Mouse (Mus musculus) CD8-positive naive resting alpha-beta T cell, adult 2 months (primary cell): Measurements from ENCODE around the gene 2310030G06Rik.
A peak's percentile ranks its signal among the peaks of the same experiment; 100 is the strongest.

Source experiments
- DNase-seq, 2 experiments: peaks; one replicate each; pipeline ENCODE4 v3.0.0; 2022; ENCODE audit warnings: low read depth in 2 of 2, low spot score in 2 of 2

2310030G06Rik gene

DNA sequence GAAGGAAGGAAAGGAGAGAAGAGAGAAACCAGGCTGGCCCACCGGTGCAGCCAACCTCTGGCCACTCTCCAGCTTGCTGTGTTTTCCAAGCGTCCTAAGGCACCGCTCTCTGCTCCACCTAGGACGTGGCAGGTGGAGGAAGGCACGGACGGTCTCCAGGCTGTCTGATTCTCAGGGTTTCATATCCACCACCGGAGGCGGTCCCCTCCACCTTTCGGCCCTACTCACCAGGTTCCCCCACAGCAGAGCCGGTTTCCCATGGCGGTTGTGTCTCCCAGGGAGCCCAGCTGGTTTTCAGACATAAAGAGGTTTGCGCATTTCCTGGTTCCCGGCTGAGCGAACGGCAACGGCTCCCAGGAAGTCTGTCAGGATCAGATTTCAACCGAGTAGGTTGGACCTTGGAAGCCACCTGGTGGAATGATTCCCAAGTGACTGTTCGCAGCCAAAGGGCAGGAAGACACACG lies at the start of gene 2310030G06Rik:
TSS of gene 2310030G06Rik (minus strand) at position 323 of the 464 bp plus-strand sequence.
- DNase-seq, result no peak

DNA sequence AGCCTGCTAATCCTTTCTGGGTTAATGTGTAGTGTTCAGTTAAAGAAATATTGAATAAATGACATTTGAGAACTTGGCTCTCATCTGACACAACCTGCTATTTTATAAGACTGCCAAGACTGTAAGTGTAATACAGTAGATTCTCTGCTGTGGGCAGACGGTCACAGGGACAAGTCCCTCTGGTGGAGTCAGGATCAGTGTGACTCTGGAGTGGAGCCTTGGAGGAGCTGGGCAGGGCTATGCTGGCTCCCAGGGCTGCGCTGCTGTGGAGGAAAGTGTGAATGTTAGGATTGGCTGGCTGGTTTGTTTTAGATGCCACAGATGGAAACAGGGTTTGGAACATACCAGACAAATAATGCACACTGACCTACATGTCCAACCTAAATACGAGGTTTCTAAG lies 48.9 kb upstream of the 2310030G06Rik start:
- no peak for DNase-seq

DNA sequence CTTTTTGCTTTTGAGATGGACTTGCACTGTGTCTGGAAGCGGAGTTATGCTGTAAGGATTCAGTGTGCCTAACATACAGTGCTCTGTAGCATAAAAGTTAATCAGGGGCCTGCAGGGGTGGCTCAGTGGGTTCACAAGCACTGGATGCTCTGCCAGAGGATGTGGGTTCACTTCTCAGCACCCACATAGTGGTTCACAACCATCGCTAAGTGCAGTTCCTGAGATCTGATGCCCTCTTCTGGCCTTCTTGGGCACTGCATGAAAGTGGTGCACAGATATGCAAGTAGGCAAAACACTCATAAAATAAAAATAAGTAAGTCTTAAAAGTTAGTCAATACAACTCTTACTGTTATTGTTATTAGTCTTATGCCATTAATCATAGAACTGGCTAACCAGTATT lies 35.8 kb upstream of the 2310030G06Rik start:
- DNase-seq, result peak; percentile 30 to 60

DNA sequence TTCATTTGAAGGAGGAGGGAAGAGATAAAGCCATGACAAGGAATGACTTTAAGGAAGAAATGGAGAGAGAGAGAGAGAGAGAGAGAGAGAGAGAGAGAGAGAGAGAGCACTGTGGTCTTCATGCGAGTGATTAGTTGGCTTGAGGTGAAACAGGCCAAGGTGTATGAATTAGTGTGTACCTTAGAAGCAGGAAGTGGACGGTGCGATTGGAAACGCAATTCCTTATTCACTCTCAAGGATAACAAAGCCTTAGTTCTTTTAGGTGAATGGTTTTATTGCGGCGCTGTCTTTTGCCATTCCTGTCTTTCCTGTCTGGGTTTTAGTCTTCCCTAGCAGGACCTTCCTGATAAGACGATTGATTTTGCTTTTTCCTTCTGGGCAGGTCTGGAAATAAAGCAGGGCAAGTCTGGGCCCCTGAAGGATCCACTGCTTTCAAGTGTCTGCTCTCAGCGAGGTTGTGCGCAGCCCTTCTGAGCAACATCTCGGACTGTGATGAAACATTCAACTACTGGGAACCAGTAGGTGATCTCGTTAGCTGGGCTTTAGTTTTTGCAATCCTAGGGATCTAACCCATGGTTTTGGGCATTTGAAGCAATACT lies 29.9 kb upstream of the 2310030G06Rik start:
- DNase-seq, result no peak

- DNase-seq, result peak; percentile 4 to 6
These were observed 29.4 kb upstream of the 2310030G06Rik start for GRCm38 (mm10) chr9:50775662-50776126.

DNA sequence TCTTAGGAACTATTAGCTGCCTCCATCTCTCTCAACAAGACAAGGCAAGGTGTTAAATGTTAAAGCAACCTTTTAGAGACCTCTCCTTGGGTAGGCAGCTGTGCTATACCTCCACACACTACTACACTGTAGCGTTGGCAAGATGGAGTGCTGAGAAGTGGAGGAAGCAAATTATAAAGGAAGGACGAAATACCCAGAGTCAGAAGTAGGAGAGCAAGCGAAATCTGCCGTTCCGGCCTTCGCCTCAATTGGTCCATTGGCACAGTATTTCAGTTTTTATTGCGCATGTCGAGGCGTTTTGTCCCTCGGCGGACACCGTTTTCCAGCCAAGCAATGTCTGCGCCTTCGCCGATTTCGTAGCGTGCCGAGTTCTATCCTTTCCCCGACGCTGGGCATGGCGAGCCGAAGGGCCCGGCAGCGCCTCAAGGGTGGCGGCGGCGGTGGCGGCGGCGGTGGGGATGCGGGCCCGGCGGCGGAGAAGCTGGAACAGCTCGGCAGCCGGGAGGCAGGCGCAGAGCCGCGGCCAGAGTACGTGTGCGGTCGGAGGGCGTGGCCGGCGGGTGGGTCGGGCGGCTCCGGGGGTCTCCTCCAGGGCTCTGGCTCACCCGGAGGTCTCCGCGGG lies 28.8 kb upstream of the 2310030G06Rik start, which contains the start of the genes Alg9 and 1110032A03Rik:
TSS of gene Alg9 (plus strand) at position 29 of the 622 bp plus-strand sequence.
TSS of gene 1110032A03Rik (minus strand) at position 530 of the 622 bp plus-strand sequence.
- peak; percentile 68 to 80 for DNase-seq

DNA sequence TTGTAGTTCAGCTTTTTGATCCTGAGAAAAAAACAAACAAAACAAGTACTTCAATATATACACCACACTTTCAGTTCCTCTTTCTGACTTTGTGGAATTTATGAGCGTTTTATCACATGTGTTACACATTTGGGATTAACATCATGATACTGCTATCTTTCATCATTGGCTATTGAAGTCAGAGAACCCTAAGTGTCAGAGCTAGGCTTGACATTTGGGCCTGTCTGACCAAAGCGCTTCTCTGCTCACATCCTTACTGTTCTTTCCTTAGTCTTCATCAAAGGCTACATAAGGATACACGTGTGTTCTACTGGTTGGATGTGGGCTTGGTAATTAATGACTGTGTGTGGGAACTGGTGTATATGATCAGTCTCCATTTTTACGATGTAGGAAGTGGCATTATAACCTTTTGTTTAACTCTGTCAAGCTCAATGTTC lies 27.7 kb upstream of the 2310030G06Rik start:
- no peak for DNase-seq

GRCm38 (mm10) chr9:50770011-50770410 lies 23.7 kb upstream of the 2310030G06Rik start:
- DNase-seq, result no peak

GRCm38 (mm10) chr9:50768107-50769002 lies 22.0 kb upstream of the 2310030G06Rik start, which contains the start of gene Fdxacb1:
Gene Fdxacb1 (plus strand): TSS chr9:50768236.
- peak; percentile 94 to 98 for DNase-seq

GRCm38 (mm10) chr9:50767531-50768106 lies 21.3 kb upstream of the 2310030G06Rik start:
- DNase-seq, result no peak

- DNase-seq, result no peak
These were observed 17.0 kb upstream of the 2310030G06Rik start for GRCm38 (mm10) chr9:50763331-50763730.

GRCm38 (mm10) chr9:50761520-50762243 lies 15.3 kb upstream of the 2310030G06Rik start:
- no peak for DNase-seq

GRCm38 (mm10) chr9:50756711-50757110 lies 10.4 kb upstream of the 2310030G06Rik start:
- no peak for DNase-seq

DNA sequence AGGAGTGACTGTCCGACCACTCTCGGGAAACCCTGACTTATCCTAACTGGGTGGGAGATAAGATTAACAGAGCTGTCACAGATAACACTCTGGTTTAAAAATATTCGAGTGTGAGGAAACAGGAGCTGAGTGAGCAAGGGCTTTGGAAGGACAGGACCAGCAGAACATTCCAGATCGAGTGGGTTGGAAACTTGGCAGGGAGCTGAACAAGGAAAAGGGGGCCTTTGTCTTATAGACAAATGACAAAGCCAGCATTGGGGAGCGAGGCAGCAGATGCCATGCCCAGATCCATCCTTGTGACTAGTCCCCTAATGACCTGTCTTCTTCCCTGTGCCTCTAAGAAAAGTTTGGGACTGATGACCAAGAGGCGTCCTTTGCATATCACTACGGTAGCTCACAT lies 7.6 kb upstream of the 2310030G06Rik start:
- DNase-seq, result no peak

- no peak for DNase-seq
These were observed 6.7 kb upstream of the 2310030G06Rik start for GRCm38 (mm10) chr9:50752784-50753615.

- no peak for DNase-seq
These were observed 5.8 kb upstream of the 2310030G06Rik start, which contains the start of gene Hspb2 for GRCm38 (mm10) chr9:50752054-50752602. Gene Hspb2 (minus strand): TSS chr9:50752354.

DNA sequence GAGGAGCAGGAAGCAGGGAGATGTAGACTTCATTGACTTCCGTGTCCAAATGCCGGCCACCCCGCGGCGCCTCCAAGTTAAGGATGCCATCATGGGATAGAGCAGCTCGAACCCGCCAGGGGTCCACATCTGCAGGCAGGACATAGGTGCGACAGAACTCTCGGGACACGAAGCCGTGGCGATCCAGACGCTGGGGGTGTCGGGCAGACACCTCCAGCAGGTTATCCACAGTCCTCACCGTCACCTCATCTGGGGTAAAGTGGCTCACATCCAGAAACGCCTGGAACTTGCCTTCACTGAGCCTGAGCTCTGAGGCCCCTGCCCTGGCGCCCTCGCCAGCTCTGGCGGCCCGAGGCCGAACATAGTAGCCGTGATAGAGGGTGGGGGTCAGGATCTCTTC lies 5.0 kb upstream of the 2310030G06Rik start, which contains the start of gene Cryab:
TSS of gene Cryab (plus strand) at position 3 of the 400 bp plus-strand sequence.
- DNase-seq, result no peak

DNA sequence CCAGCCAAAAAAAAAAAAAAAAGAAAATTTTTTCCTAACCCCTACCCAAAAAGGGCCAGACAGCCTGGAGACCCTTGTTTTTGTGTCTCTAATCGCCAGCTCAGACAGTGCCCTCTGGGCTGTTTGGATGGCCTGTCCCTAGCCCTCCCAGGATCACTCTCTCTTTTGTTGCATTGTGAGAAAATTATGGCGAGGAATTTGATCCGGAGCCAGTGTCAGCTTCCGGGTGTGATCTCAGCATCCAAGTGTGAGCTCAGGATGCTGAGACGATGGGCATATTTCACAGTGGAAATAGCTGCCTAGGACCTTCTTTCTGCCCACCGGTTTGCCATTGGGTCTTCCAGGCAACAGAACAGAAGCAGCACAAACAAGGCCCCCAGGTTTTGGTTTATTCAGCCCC lies 4.4 kb upstream of the 2310030G06Rik start:
- no peak for DNase-seq

GRCm38 (mm10) chr9:50745806-50746205 lies 530 bp downstream of the 2310030G06Rik start:
- DNase-seq, result no peak
